Mouse (Mus musculus): ENCODE measurements at regions not wholly inside any gene's neighbourhood (a gene's known extent, or its start where the extent isn't known, plus 50 kb on each side); places are given as distances from the start of the nearest gene placed in this dataset.

DNA sequence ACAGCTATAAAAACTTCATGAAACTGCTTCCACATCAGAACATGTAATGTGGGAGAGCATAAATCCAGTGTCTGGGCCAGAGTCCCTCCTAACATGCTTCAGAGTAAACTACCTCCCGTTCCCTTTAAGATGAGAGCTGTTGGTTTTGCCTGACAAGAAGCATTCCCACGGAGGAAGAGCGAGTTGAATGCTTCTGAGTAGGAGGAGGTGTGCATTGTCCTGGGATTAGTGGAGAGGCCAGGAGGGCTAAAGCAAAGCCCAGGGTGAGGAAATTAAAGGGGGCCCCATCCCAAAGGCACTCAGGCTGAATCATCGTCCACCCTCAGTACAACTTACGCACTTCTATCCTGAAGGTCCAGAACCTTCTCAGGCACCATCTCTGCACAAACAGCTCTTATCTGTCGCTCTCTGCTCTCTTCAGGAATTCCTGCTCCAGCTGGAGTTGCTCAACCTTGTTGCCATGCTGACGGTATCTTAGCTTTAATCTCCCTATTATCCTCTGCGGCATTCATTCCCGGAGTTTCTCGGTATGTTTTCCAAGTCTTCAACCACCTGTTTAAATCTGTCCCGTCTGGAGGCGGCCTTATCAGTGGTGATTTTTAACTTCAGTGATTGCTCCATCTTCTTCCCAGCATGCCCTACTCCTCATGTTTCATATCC is 85.9 kb upstream of the Magi3 start:
- Histone ChIP-seq H3K36me3 (ENCODE audit: control insufficient read depth, insufficient read depth) (no peaks in the 10 kb centered on the region), H3ac (ENCODE audit: control insufficient read depth, insufficient read length, low read depth) (no peak overlapping the region), H3K79me3 (ENCODE audit: low read depth) (no peaks in the 10 kb centered on the region), H3K27me3 (ENCODE audit: control insufficient read depth, insufficient read depth, insufficient read length) (no peaks in the 10 kb centered on the region), H3K4me3 (ENCODE audit: insufficient read depth, poor library complexity, severe bottlenecking) (no peak overlapping the region), H3K79me2 (ENCODE audit: control insufficient read depth, insufficient read depth) (no peaks in the 10 kb centered on the region)
- TF ChIP-seq CTCF (IDR thresholded peaks at IDR 0.05; ENCODE audit: control insufficient read depth, insufficient read depth, insufficient read length) (no peak), MYOG (IDR thresholded peaks at IDR 0.05; ENCODE audit: control insufficient read depth, extremely low read depth, insufficient read length) (no peak), MAX (IDR thresholded peaks at IDR 0.05) (no peak), FOSL1 (IDR thresholded peaks at IDR 0.05; ENCODE audit: insufficient read depth, low read length, poor library complexity, severe bottlenecking) (no peak), CEBPB (IDR thresholded peaks at IDR 0.05; ENCODE audit: low read depth) (peak; percentile 44), USF1 (IDR thresholded peaks at IDR 0.05; ENCODE audit: low read depth) (no peak), MYOD1 (IDR thresholded peaks at IDR 0.05; ENCODE audit: control insufficient read depth, insufficient read length, low read depth) (peak; percentile 85)

DNA sequence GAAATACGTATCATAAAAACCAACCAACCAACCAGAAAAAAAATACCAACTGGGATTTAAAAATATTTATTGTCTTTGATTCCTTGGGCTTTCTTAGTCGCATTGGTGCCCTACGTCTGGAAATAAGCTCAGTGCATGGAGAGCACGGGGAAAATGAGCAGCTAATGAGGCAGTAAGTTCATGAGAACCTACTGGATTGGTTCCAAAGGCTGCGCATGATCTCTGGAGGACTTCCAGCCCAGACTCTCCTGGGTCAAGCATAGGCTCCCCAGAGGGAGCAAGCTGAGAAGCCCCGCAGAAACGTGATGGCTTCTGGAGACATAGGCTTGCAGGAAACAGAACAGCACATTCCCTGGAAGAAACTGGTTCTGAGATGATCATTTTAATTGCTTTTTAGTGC is 83.4 kb upstream of the Magi3 start:
- Histone ChIP-seq H3ac (ENCODE audit: control insufficient read depth, insufficient read length, low read depth) (no peak overlapping the region), H3K36me3 (ENCODE audit: control insufficient read depth, insufficient read depth) (no peaks in the 10 kb centered on the region), H3K4me3 (ENCODE audit: insufficient read depth, poor library complexity, severe bottlenecking) (no peak overlapping the region), H3K79me2 (ENCODE audit: control insufficient read depth, insufficient read depth) (no peaks in the 10 kb centered on the region), H3K27me3 (ENCODE audit: control insufficient read depth, insufficient read depth, insufficient read length) (no peaks in the 10 kb centered on the region), H3K79me3 (ENCODE audit: low read depth) (no peaks in the 10 kb centered on the region)
- no peak for TF ChIP-seq MAX (IDR thresholded peaks at IDR 0.05)
- TF ChIP-seq FOSL1 (IDR thresholded peaks at IDR 0.05; ENCODE audit: insufficient read depth, low read length, poor library complexity, severe bottlenecking) = no peak
- TF ChIP-seq CEBPB (IDR thresholded peaks at IDR 0.05; ENCODE audit: low read depth) = no peak
- TF ChIP-seq USF1 (IDR thresholded peaks at IDR 0.05; ENCODE audit: low read depth) = no peak
- no peak for TF ChIP-seq MYOD1 (IDR thresholded peaks at IDR 0.05; ENCODE audit: control insufficient read depth, insufficient read length, low read depth)
- no peak for TF ChIP-seq CTCF (IDR thresholded peaks at IDR 0.05; ENCODE audit: control insufficient read depth, insufficient read depth, insufficient read length)
- TF ChIP-seq MYOG (IDR thresholded peaks at IDR 0.05; ENCODE audit: control insufficient read depth, extremely low read depth, insufficient read length) = no peak

DNA sequence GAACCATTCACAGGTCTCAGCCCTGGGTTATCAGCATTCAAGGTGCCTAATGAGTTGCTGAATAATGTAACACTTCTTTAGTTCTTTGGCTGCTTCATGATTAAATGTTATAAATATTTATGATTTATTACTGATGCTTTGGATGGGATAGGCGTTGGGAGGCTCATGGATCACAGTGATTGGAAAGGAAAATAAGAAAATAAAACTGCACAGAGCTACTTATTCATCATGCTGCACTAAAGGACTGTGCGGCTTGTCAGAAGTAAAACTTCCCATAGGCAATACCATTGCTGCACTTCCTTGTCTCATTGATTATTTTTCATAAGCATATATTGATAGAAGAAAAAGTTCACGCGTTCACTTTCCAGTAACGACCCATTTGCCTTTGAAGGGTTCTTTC is 80.0 kb upstream of the Magi3 start:
- Histone ChIP-seq H3K79me3 (ENCODE audit: low read depth) (no peaks in the 10 kb centered on the region), H3K36me3 (ENCODE audit: control insufficient read depth, insufficient read depth) (no peaks in the 10 kb centered on the region), H3ac (ENCODE audit: control insufficient read depth, insufficient read length, low read depth) (no peak overlapping the region), H3K4me3 (ENCODE audit: insufficient read depth, poor library complexity, severe bottlenecking) (no peak overlapping the region), H3K79me2 (ENCODE audit: control insufficient read depth, insufficient read depth) (no peaks in the 10 kb centered on the region), H3K27me3 (ENCODE audit: control insufficient read depth, insufficient read depth, insufficient read length) (no peaks in the 10 kb centered on the region)
- TF ChIP-seq USF1 (IDR thresholded peaks at IDR 0.05; ENCODE audit: low read depth) (no peak), MYOG (IDR thresholded peaks at IDR 0.05; ENCODE audit: control insufficient read depth, extremely low read depth, insufficient read length) (no peak), MAX (IDR thresholded peaks at IDR 0.05) (no peak), CEBPB (IDR thresholded peaks at IDR 0.05; ENCODE audit: low read depth) (no peak), MYOD1 (IDR thresholded peaks at IDR 0.05; ENCODE audit: control insufficient read depth, insufficient read length, low read depth) (no peak), FOSL1 (IDR thresholded peaks at IDR 0.05; ENCODE audit: insufficient read depth, low read length, poor library complexity, severe bottlenecking) (no peak), CTCF (IDR thresholded peaks at IDR 0.05; ENCODE audit: control insufficient read depth, insufficient read depth, insufficient read length) (no peak)

DNA sequence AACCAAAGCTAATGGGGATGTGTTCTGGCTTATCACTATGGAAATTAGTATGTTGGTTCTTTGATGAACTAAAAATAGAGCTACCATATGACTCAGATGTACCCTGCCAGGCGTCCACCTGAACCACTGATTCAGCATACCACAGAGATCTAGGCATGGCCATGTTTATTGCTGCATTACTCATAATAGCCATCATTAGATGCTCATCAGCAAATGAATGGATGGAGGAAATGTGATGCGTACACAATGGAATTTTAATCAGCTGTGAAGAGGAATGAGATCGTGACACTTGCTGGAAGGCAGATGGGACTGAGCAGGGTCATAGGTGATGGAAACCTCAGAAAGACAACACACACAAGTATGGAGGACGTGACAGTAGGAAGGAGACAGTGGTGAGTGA is 78.7 kb upstream of the Magi3 start:
- no peaks in the 10 kb centered on the region for H3K79me3 ChIP-seq (ENCODE audit: low read depth)
- H3K36me3 ChIP-seq (ENCODE audit: control insufficient read depth, insufficient read depth) = no peaks in the 10 kb centered on the region
- H3K27me3 ChIP-seq (ENCODE audit: control insufficient read depth, insufficient read depth, insufficient read length) = no peaks in the 10 kb centered on the region
- no peak overlapping the region for H3K4me3 ChIP-seq (ENCODE audit: insufficient read depth, poor library complexity, severe bottlenecking)
- H3K79me2 ChIP-seq (ENCODE audit: control insufficient read depth, insufficient read depth) = no peaks in the 10 kb centered on the region
- no peak overlapping the region for H3ac ChIP-seq (ENCODE audit: control insufficient read depth, insufficient read length, low read depth)
- TF ChIP-seq MYOG (IDR thresholded peaks at IDR 0.05; ENCODE audit: control insufficient read depth, extremely low read depth, insufficient read length) = no peak
- peak; percentile 46 for TF ChIP-seq MYOD1 (IDR thresholded peaks at IDR 0.05; ENCODE audit: control insufficient read depth, insufficient read length, low read depth)
- no peak for TF ChIP-seq CTCF (IDR thresholded peaks at IDR 0.05; ENCODE audit: control insufficient read depth, insufficient read depth, insufficient read length)
- TF ChIP-seq CEBPB (IDR thresholded peaks at IDR 0.05; ENCODE audit: low read depth) = no peak
- no peak for TF ChIP-seq USF1 (IDR thresholded peaks at IDR 0.05; ENCODE audit: low read depth)
- peak; percentile 65 for TF ChIP-seq MAX (IDR thresholded peaks at IDR 0.05)
- TF ChIP-seq FOSL1 (IDR thresholded peaks at IDR 0.05; ENCODE audit: insufficient read depth, low read length, poor library complexity, severe bottlenecking) = peak; percentile 65

DNA sequence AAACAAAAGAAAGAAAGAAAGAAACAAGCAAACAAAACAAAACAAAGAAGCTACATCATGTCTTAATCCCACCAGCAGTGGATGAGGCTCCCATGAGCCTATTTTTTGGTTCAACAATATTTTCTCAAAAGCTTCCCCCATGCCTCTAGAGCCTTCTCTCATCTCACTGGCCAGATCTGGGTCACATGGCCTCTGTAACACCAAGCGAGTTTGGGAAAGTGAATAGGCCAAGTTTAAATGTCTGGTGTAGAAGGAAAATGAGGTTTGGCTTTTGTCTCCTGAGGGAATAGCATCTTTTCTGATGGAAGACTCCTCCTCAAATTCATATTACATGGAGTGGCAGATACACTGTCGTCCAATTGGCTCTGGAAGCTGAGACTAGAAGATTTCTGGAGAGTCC is 78.2 kb upstream of the Magi3 start:
- Histone ChIP-seq H3K36me3 (ENCODE audit: control insufficient read depth, insufficient read depth) (no peaks in the 10 kb centered on the region), H3K27me3 (ENCODE audit: control insufficient read depth, insufficient read depth, insufficient read length) (no peaks in the 10 kb centered on the region), H3K4me3 (ENCODE audit: insufficient read depth, poor library complexity, severe bottlenecking) (no peak overlapping the region), H3K79me3 (ENCODE audit: low read depth) (no peaks in the 10 kb centered on the region), H3ac (ENCODE audit: control insufficient read depth, insufficient read length, low read depth) (no peak overlapping the region), H3K79me2 (ENCODE audit: control insufficient read depth, insufficient read depth) (no peaks in the 10 kb centered on the region)
- TF ChIP-seq USF1 (IDR thresholded peaks at IDR 0.05; ENCODE audit: low read depth) = peak; percentile 73
- TF ChIP-seq FOSL1 (IDR thresholded peaks at IDR 0.05; ENCODE audit: insufficient read depth, low read length, poor library complexity, severe bottlenecking) = no peak
- TF ChIP-seq MAX (IDR thresholded peaks at IDR 0.05) = no peak
- TF ChIP-seq MYOG (IDR thresholded peaks at IDR 0.05; ENCODE audit: control insufficient read depth, extremely low read depth, insufficient read length) = no peak
- TF ChIP-seq CTCF (IDR thresholded peaks at IDR 0.05; ENCODE audit: control insufficient read depth, insufficient read depth, insufficient read length) = no peak
- no peak for TF ChIP-seq MYOD1 (IDR thresholded peaks at IDR 0.05; ENCODE audit: control insufficient read depth, insufficient read length, low read depth)
